Mouse (Mus musculus) intestine, embryonic 16.5 days (tissue): ENCODE data around the gene A630001G21Rik. TPM values are rescaled to one million over a fixed set of nuclear protein-coding genes. Genes with fewer than 3 reads are reported as not detected.
A peak's percentile ranks its signal among the peaks of the same experiment; 100 is the strongest.

Source experiments
- ATAC-seq: fragments of 200-750 bp; cut with Nextera tagmentation; 2 replicates; pipeline ENCODE4 v1.8.0; 2017; ENCODE audit warnings: moderate TSS enrichment, moderate library complexity
- H3K27ac ChIP-seq: fragments of 300-500 bp; sonication (generic); 2 replicates; pipeline ENCODE4 v1.5.1; 2014; ENCODE audit warnings: mild to moderate bottlenecking, low read length
- H3K27me3 ChIP-seq: fragments of 300-500 bp; sonication (generic); replicated peaks from 2 replicates; pipeline ENCODE4 v1.6.1; 2014; ENCODE audit warnings: low read length, control low read depth, mixed read lengths; ENCODE audit not compliant: control insufficient read depth, insufficient read depth
- H3K36me3 ChIP-seq: fragments of 300-500 bp; sonication (generic); 2 replicates; pipeline ENCODE4 v1.6.1; 2014; ENCODE audit warnings: low read length, control low read depth; ENCODE audit not compliant: control insufficient read depth, insufficient read depth
- H3K4me1 ChIP-seq: fragments of 300-500 bp; sonication (generic); 2 replicates; pipeline ENCODE4 v1.6.1; 2014; ENCODE audit warnings: low read length, control low read depth, mixed read lengths; ENCODE audit not compliant: control insufficient read depth, insufficient read depth
- H3K4me2 ChIP-seq: fragments of 300-500 bp; sonication (generic); 2 replicates; pipeline ENCODE4 v1.6.1; 2014; ENCODE audit warnings: low read depth, low read length, control low read depth
- H3K4me3 ChIP-seq: fragments of 300-500 bp; sonication (generic); 2 replicates; pipeline ENCODE4 v1.5.1; 2014; ENCODE audit warnings: mild to moderate bottlenecking, low read length
- H3K9ac ChIP-seq: fragments of 300-500 bp; sonication (generic); 2 replicates; pipeline ENCODE4 v1.6.1; 2014; ENCODE audit warnings: low read depth, low read length
- H3K9me3 ChIP-seq: fragments of 300-500 bp; sonication (generic); 2 replicates; pipeline ENCODE4 v1.6.1; 2016; ENCODE audit warnings: low read length, control low read depth; ENCODE audit not compliant: control insufficient read depth
- WGBS: fragments of 180-500 bp; shearing (Covaris S2); extraction: QIAGEN DNeasy Blood & Tissue Kit; methylation state at CpG from one replicate; pipeline ENCODE4 v1.1.7; 2014; 5-methylcytosine and 5-hydroxymethylcytosine counted together
- polyA plus RNA-seq: library from polyadenylated mRNA; unstranded; fragments of >200 nt; fragmentation: Nextera tagmentation; extraction: Ambion mirVana; gene quantifications from 2 replicates; pipeline ENCODE4 v1.2.1, GENCODE M21; 2015

Gene A630001G21Rik
- polyA plus RNA-seq, 1 experiment from 2014 or later: 1.3 TPM

DNA sequence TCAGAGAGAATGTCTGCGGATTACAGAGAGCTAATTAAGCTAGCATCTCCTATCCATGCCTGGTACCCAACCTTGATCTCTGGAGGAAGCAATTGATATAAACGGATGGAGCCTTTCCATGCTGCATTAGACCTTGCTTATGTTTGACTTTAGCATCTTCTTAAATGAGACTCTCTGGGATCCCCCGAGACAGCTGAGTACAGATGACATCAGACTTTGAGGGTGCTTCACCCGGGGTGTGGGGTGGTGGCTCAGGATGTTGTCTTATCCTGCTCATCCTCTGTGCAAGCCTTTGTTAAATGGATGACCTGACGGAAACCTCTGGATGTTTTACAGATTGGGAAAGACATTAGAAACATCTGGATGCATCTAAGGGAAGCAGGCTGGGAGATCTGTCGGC, 48.0 kb downstream of the A630001G21Rik start:
- WGBS: 81% methylated on average over 6 of the region's 6 CpGs
- ATAC-seq: no peak
- Histone ChIP-seq H3K4me1 (no peaks in the 10 kb centered on the region), H3K27ac (no peak overlapping the region), H3K4me2 (no peak overlapping the region), H3K9ac (no peak overlapping the region), H3K36me3 (no peaks in the 10 kb centered on the region), H3K27me3 (no peaks in the 10 kb centered on the region), H3K4me3 (no peak overlapping the region), H3K9me3 (no peaks in the 10 kb centered on the region)

DNA sequence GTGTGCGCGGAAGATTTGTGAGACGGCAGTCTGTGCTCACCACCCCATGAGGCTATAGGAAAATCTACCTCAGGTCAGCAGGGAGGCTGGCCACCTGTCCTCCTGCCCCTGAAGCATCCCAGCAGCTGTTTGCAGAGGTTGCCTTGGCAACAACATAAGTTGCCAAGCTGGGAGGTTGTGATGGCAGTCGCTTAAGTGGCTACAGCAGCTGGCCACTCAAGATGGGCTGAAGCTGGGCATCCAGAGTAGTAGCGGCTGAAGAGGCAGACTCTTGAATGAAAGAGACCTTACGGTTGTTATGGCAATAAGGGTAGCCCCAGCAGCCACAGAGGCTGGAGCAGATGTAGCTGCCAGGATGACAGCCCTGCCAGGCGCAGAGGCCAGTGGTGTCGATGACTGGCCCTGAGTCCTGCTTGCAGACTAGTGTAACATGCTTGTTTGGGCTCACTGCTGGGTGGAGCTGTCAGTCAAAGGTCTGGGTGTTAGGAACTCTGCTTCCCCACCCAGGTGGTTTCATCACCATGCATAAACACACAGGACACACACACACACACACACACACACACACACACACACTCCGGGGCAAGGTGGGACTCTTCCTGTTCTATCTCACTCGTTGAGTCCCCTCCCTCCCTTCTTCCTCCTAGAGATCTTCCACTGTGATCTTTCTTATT, 58.1 kb downstream of the A630001G21Rik start:
- no peaks in the 10 kb centered on the region for H3K9me3 ChIP-seq
- no peak overlapping the region for H3K4me2 ChIP-seq
- no peaks in the 10 kb centered on the region for H3K27me3 ChIP-seq
- no peaks in the 10 kb centered on the region for H3K4me1 ChIP-seq
- no peak overlapping the region for H3K27ac ChIP-seq
- WGBS: 73% methylated on average over 10 of the region's 10 CpGs
- H3K4me3 ChIP-seq: no peak overlapping the region
- H3K9ac ChIP-seq: no peak overlapping the region
- ATAC-seq: no peak
- H3K36me3 ChIP-seq: no peaks in the 10 kb centered on the region

DNA sequence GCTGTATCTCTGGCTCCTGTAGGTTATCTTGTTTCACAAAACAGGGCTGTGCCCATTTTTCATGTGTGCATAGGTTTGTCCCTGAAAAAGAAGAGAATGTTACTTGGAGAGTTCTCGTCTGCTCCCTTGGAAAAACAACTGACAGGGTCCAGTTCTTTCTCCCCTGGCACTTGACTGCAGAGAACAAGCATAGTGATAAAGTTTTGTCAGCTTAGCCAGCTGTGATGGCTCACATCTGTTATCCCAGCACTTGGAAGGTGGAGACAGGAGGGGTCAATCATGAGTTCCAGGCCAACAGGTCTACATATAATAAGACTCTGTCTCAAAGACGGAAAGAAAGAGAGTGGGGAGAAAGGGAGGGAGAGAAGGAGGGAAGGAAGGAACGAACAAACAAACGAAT, 59.4 kb downstream of the A630001G21Rik start:
- no peak for ATAC-seq
- 70% methylated on average over 4 of the region's 4 CpGs for WGBS

DNA sequence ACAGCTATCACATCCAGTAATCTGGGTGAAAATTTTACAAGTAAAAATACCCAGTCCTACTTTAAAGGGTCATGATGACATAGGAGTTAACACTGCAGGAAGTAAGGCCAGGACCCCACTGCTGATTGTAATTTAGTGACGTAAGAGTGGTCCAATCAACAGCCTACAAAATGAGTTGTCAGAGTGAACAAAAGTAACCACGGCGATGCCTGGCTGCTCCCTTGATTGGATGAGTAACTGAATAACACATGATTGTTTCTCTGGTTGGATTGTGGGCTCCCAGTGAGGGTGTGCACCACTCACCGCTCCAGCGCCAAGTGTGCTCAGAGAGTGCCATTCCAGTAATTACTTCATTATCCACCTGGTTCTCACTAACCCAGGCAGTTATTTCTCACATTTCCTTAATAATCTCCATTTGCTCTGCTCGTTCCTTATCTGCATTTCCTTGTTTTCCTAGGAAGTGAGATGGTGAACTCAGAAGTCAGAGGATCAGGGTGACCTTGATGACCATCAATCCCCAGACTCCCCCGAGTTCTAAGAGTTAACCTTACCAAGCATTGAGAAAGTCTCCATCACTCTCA, 61.9 kb downstream of the A630001G21Rik start:
- Histone ChIP-seq H3K36me3 (no peaks in the 10 kb centered on the region), H3K9ac (no peak overlapping the region), H3K27me3 (no peaks in the 10 kb centered on the region), H3K9me3 (no peaks in the 10 kb centered on the region), H3K4me1 (no peaks in the 10 kb centered on the region), H3K4me3 (no peak overlapping the region), H3K4me2 (no peak overlapping the region), H3K27ac (no peak overlapping the region)
- ATAC-seq: no peak
- WGBS: 78% methylated on average over 7 of the region's 7 CpGs

More for the DNA sequence above, 59.4 kb downstream of the A630001G21Rik start:
- Histone ChIP-seq H3K36me3 (no peaks in the 10 kb centered on the region), H3K27me3 (no peaks in the 10 kb centered on the region), H3K4me1 (no peaks in the 10 kb centered on the region), H3K9ac (no peak overlapping the region), H3K9me3 (no peaks in the 10 kb centered on the region), H3K4me2 (no peak overlapping the region), H3K4me3 (no peak overlapping the region), H3K27ac (no peak overlapping the region)

DNA sequence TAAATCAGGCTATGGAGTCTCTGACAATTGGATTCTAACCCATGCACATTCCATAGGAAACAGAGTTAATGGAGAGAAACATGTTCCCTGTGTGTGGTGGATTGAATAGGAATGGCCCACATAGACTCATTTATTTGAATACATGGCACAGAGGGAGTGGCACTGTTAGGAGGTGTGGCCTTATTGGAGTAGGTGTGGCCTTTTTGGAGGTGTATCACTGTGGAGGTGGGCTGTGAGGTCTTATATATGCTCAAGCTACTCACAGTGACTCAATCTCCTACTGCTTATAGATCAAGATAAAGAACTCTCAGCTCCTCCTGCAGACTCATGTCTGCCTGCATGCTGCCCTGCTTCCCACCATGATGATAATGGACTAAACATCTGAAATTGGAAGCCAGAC, 63.9 kb downstream of the A630001G21Rik start:
- Histone ChIP-seq H3K9me3 (no peaks in the 10 kb centered on the region), H3K4me3 (no peak overlapping the region), H3K9ac (no peak overlapping the region), H3K4me2 (no peak overlapping the region), H3K27me3 (no peaks in the 10 kb centered on the region), H3K36me3 (no peaks in the 10 kb centered on the region), H3K4me1 (no peaks in the 10 kb centered on the region), H3K27ac (no peak overlapping the region)
- ATAC-seq: no peak

DNA sequence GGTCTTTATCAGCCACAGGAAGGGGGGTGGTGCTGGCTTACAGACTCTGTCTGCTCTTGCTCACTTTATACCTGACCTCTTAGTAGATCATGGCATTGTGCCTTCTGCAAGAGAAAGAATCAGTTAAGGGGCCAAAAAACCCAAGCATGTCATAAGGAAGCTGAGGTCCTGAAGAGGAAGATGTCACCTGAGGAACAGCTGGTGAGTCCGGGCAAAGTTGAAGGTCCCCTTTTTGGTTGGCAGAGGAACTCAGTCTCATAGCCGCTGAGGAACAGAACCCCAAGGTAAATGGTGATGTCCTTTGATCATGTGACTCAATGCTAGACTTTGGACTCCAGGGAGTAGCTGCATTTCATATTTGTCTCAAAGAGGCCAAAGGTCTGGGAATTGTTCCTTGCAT, 71.7 kb downstream of the A630001G21Rik start:
- no peak for ATAC-seq
- Histone ChIP-seq H3K9me3 (no peaks in the 10 kb centered on the region), H3K36me3 (no peaks in the 10 kb centered on the region), H3K27me3 (no peaks in the 10 kb centered on the region), H3K27ac (no peak overlapping the region), H3K4me2 (no peak overlapping the region), H3K4me3 (no peak overlapping the region), H3K4me1 (peaks cover 4% of the 10 kb centered on the region; the same call in 1 of the 2 replicates), H3K9ac (no peak overlapping the region)
- 84% methylated on average over 2 of the region's 2 CpGs for WGBS

DNA sequence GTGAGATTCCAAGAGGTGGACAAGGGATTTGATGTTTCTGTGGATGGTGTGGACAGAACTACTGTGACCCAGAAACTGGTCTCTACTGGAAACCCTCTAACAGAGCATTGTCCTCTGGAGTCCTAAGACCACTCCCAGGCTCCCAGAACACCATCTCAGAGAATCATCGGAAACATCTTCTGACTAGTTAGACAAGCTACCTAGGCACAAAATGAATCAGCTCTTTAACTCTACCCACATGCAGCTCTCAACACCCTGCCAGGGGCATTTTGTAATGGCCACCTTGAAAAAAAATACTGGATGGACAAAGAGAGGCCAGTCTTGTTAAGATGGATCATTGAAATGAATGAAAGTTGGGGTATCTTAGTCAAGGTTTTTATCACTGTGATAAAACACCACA, 72.9 kb downstream of the A630001G21Rik start:
- Histone ChIP-seq H3K27me3 (no peaks in the 10 kb centered on the region), H3K9ac (no peak overlapping the region), H3K4me2 (no peak overlapping the region), H3K9me3 (no peaks in the 10 kb centered on the region), H3K4me3 (no peak overlapping the region), H3K4me1 (peaks cover 4% of the 10 kb centered on the region; the same call in 1 of the 2 replicates), H3K27ac (no peak overlapping the region), H3K36me3 (no peaks in the 10 kb centered on the region)
- 93% methylated on average over 1 of the region's 1 CpGs for WGBS
- ATAC-seq: no peak

DNA sequence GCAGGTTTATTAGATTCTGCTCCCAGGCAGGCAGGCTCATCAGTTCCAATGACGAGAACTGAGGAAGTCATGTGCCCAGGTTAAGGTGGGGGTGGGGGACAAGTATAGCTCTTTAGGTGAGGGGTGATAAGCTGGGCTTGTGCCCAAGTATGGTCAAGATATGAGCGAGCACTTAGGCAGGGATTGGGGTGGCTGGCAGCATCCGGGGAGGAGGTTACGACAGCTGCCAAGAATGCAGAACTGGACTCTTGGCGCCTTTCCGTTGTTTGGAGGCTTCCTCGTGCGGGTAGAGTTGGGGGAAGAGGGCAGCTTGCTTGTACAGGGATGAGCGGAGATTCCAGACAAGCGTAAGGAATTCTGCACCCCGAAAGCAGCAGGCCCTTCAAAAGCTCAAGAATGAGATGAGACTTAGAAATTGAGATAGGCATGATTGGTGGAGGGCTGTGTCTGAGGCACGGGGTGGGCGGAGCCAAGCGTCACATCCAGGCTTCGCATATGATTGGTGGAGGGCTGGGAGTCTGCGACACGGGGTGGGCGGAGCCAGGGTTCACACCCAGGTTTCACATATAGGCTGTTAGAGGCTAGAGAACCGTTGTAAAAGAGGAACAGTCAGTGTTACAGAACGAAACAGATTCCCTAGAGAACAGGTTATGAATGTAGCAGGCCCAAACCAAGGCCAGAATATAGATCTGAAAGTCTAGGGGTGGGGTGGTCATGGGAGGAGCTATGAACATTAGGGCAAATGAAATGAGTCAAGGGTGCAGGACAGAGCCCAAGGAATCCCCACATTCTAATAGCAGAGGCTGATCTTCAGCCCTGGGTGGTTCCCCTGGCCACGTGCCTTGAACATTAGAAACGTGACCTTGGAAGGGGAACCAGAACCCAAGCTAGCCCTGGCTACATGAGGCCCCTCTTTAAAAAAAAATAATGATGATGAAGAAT, 74.9 kb downstream of the A630001G21Rik start:
- peak; percentile 99 for ATAC-seq
- Histone ChIP-seq H3K36me3 (no peaks in the 10 kb centered on the region), H3K4me1 (peaks cover 4% of the 10 kb centered on the region; the same call in 1 of the 2 replicates), H3K4me3 (peak overlapping the region; percentile 42), H3K9me3 (no peaks in the 10 kb centered on the region), H3K27ac (peak overlapping the region; percentile 54), H3K27me3 (no peaks in the 10 kb centered on the region), H3K4me2 (peak overlapping the region; percentile 67), H3K9ac (peak overlapping the region; percentile 51)
- 17% methylated on average over 22 of the region's 22 CpGs for WGBS

DNA sequence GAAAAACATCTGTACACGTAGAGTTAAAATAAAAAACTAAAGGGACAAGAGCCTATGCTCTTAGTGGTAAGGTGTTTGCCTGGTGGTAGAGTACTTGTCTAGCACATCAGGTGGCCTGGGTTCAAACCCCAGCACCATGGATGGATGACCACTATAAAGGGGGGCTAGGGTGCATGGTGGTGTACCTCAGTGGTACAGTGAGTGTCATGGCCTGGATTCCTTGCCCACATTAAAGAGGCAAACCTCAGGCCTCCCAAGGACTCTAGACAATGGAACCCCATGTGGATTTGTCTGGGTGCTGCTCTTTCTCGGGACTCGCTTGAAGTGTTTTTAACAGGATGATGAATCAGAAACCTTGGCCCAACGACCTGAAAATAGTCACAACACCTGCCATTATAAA, 75.9 kb downstream of the A630001G21Rik start:
- H3K4me1 ChIP-seq: peaks cover 4% of the 10 kb centered on the region; the same call in 1 of the 2 replicates
- H3K9ac ChIP-seq: no peak overlapping the region
- H3K36me3 ChIP-seq: no peaks in the 10 kb centered on the region
- ATAC-seq: no peak
- no peak overlapping the region for H3K4me3 ChIP-seq
- no peaks in the 10 kb centered on the region for H3K27me3 ChIP-seq
- H3K9me3 ChIP-seq: no peaks in the 10 kb centered on the region
- H3K27ac ChIP-seq: no peak overlapping the region
- H3K4me2 ChIP-seq: no peak overlapping the region
- WGBS: 74% methylated on average over 4 of the region's 4 CpGs
